16 mouse cellular contexts compared by ENCODE assay signal in genomic region chr11:96292565-96293301, GRCm38 (mm10). TPM values are rescaled to one million over a fixed set of nuclear protein-coding genes. Genes with fewer than 3 reads are reported as not detected.
DNase-seq lines count a peak whose midpoint lies in the region; ATAC-seq lines count a peak whose summit lies in the region.
"Had no signal": no experiment of that assay in that cellular context is flagged by ENCODE, and none has a peak within 500 bp of the region (broad histone marks: within the 10 kb centered on the region; RNA-seq: fewer than 3 reads in every experiment).

No protein-coding gene starts in this region.

- H3K36me3 ChIP-seq in hindbrain, embryonic 11.5 days (ENCODE audit: control insufficient read depth, insufficient read depth, low read length), result no peaks in the 10 kb centered on the region
- H3K36me3 ChIP-seq in hindbrain, embryonic 10.5 days, result no peaks in the 10 kb centered on the region
- no peaks in the 10 kb centered on the region for H3K36me3 ChIP-seq in kidney, embryonic 14.5 days (ENCODE audit: control insufficient read depth, insufficient read depth, low read length)
- no peaks in the 10 kb centered on the region for H3K36me3 ChIP-seq in neural tube, embryonic 14.5 days (ENCODE audit: control insufficient read depth, insufficient read depth, low read length)
- H3K36me3 ChIP-seq: G1E had no signal

- no peak for ATAC-seq in hindbrain, embryonic 11.5 days (ENCODE audit: low FRiP score)
- no peak for ATAC-seq in kidney, embryonic 14.5 days (ENCODE audit: low FRiP score, low TSS enrichment)
- no peak for ATAC-seq in neural tube, embryonic 14.5 days (ENCODE audit: low read depth)

- H3K4me2 ChIP-seq in hindbrain, embryonic 11.5 days (replicated peaks; ENCODE audit: low read depth, low read length), result no peak overlapping the region
- peak overlapping the region; percentile 95 for H3K4me2 ChIP-seq in kidney, embryonic 14.5 days (replicated peaks; ENCODE audit: low read depth, low read length)
- H3K4me2 ChIP-seq in neural tube, embryonic 14.5 days (ENCODE audit: low read depth, low read length), result peak overlapping the region; percentile 100

- peaks cover 97% of the 10 kb centered on the region for H3K27me3 ChIP-seq in hindbrain, embryonic 11.5 days (ENCODE audit: control insufficient read depth, insufficient read depth, low read length)
- H3K27me3 ChIP-seq in hindbrain, embryonic 10.5 days (ENCODE audit: insufficient read depth, poor library complexity, severe bottlenecking), result peaks cover 100% of the 10 kb centered on the region
- H3K27me3 ChIP-seq in kidney, embryonic 14.5 days (ENCODE audit: control insufficient read depth, insufficient read depth, low read length), result no peaks in the 10 kb centered on the region
- no peaks in the 10 kb centered on the region for H3K27me3 ChIP-seq in neural tube, embryonic 14.5 days (ENCODE audit: control insufficient read depth, insufficient read depth, low read length)

- no peak overlapping the region for H3K27ac ChIP-seq in hindbrain, embryonic 11.5 days (ENCODE audit: low read depth, low read length)
- H3K27ac ChIP-seq in hindbrain, embryonic 10.5 days, result no peak overlapping the region
- peak overlapping the region; percentile 66 for H3K27ac ChIP-seq in brown adipose tissue, adult 24 weeks (replicated peaks; ENCODE audit: low read depth, low read length)
- peak overlapping the region; percentile 100 for H3K27ac ChIP-seq in kidney, embryonic 14.5 days (ENCODE audit: low read depth, low read length)
- peak overlapping the region; percentile 100 for H3K27ac ChIP-seq in neural tube, embryonic 14.5 days (ENCODE audit: low read depth, low read length)
- H3K27ac ChIP-seq: left cerebral cortex, adult 2 months had no signal

- H3K4me3 ChIP-seq in hindbrain, embryonic 11.5 days (ENCODE audit: low read depth, low read length), result peak overlapping the region; percentile 16
- no peak overlapping the region for H3K4me3 ChIP-seq in hindbrain, embryonic 10.5 days
- peak overlapping the region; percentile 67 for H3K4me3 ChIP-seq in brown adipose tissue, adult 24 weeks (ENCODE audit: insufficient read depth, low read depth, low read length)
- H3K4me3 ChIP-seq in kidney, embryonic 14.5 days (ENCODE audit: low read length), result peak overlapping the region; percentile 53
- peak overlapping the region; percentile 95 for H3K4me3 ChIP-seq in neural tube, embryonic 14.5 days (ENCODE audit: low read depth, low read length)
- H3K4me3 ChIP-seq: left cerebral cortex, adult 2 months had no signal

- no peaks in the 10 kb centered on the region for H3K4me1 ChIP-seq in hindbrain, embryonic 11.5 days (replicated peaks; ENCODE audit: control insufficient read depth, insufficient read depth, low read length)
- H3K4me1 ChIP-seq in hindbrain, embryonic 10.5 days (replicated peaks), result no peaks in the 10 kb centered on the region
- no peaks in the 10 kb centered on the region for H3K4me1 ChIP-seq in brown adipose tissue, adult 24 weeks (ENCODE audit: control insufficient read depth, insufficient read depth, insufficient read length, low read length)
- H3K4me1 ChIP-seq in kidney, embryonic 14.5 days (ENCODE audit: control insufficient read depth, insufficient read depth, low read length), result peaks cover 45% of the 10 kb centered on the region
- peaks cover 34% of the 10 kb centered on the region for H3K4me1 ChIP-seq in neural tube, embryonic 14.5 days (ENCODE audit: control insufficient read depth, insufficient read depth, low read length)

- H3K9ac ChIP-seq in hindbrain, embryonic 11.5 days (ENCODE audit: low read depth, low read length), result no peak overlapping the region
- H3K9ac ChIP-seq in kidney, embryonic 14.5 days (ENCODE audit: low read depth, low read length), result peak overlapping the region; percentile 99
- H3K9ac ChIP-seq in neural tube, embryonic 14.5 days (replicated peaks; ENCODE audit: low read depth, low read length), result peak overlapping the region; percentile 100

- WGBS in hindbrain, embryonic 11.5 days, result under 1% methylated on average over 12 of the region's 12 CpGs
- WGBS in hindbrain, embryonic 10.5 days, result under 1% methylated on average over 12 of the region's 12 CpGs
- WGBS in kidney, embryonic 14.5 days, result 2% methylated on average over 12 of the region's 12 CpGs
- 3% methylated on average over 12 of the region's 12 CpGs for WGBS in neural tube, embryonic 14.5 days

- no peak for DNase-seq in hindbrain, embryonic 11.5 days (ENCODE audit: low spot score)
- DNase-seq in hindbrain, embryonic 10.5 days (ENCODE audit: low spot score), result no peak
- no peak for DNase-seq in thymus, postnatal 14 days
- no peak for DNase-seq in left cerebral cortex, postnatal 36 days (ENCODE audit: low spot score in 2 of 2)
- DNase-seq in layer of hippocampus, postnatal 14 days (ENCODE audit: low spot score in 2 of 2), result no peak
- DNase-seq: cerebellum, adult 2 months; heart, postnatal 4 days; lung, postnatal 36 days; right cerebral cortex, postnatal 25 days; thymus, postnatal 36 days had no signal

- H3K9me3 ChIP-seq in hindbrain, embryonic 11.5 days (ENCODE audit: control insufficient read depth, low read length), result no peaks in the 10 kb centered on the region
- H3K9me3 ChIP-seq in hindbrain, embryonic 10.5 days, result no peaks in the 10 kb centered on the region
- no peaks in the 10 kb centered on the region for H3K9me3 ChIP-seq in kidney, embryonic 14.5 days (ENCODE audit: control insufficient read depth, low read length)
- H3K9me3 ChIP-seq in neural tube, embryonic 14.5 days (ENCODE audit: control insufficient read depth, low read length), result no peaks in the 10 kb centered on the region
- H3K9me3 ChIP-seq: G1E had no signal

- intact Hi-C loops in left cerebral cortex, postnatal 36 days (cut with DNase I), result no loop called here

RNA-seq across cellular contexts. Expression of gene Hoxb6, which starts 0.5 kb away (rescaled TPM):
- 15.9 and 38.5 TPM in 2 replicates for polyA plus RNA-seq in hindbrain, embryonic 11.5 days (2014; fragmentation: Nextera tagmentation; extraction: Ambion mirVana)
- 0.31 TPM in 1 of 2 replicates, not detected in the other for polyA plus RNA-seq in hindbrain, embryonic 10.5 days (2016; fragmentation: Nextera tagmentation; extraction: Ambion mirVana)
- polyA plus RNA-seq in brown adipose tissue, adult 24 weeks (2012; ENCODE audit: insufficient read depth, insufficient read length, missing spikeins), result 0.91 and 1.9 TPM in 2 replicates
- polyA plus RNA-seq in kidney, embryonic 14.5 days (2014; fragmentation: Nextera tagmentation; extraction: Ambion mirVana), result 44.1 and 53.1 TPM in 2 replicates
- polyA plus RNA-seq in neural tube, embryonic 14.5 days (2014; fragmentation: Nextera tagmentation; extraction: Ambion mirVana), result 138 and 141 TPM in 2 replicates
- total RNA-seq in left cerebral cortex, postnatal 36 days (2021), result not detected
- not detected for total RNA-seq in layer of hippocampus, postnatal 14 days (2021)
- total RNA-seq: G1E; heart, postnatal 4 days; left cerebral cortex, adult 2 months; monocyte, adult 5-6 weeks had no signal

RNA-seq across cellular contexts. Expression of gene Hoxb7, which starts 6.3 kb away (rescaled TPM):
- polyA plus RNA-seq in hindbrain, embryonic 11.5 days (2014; fragmentation: Nextera tagmentation; extraction: Ambion mirVana), result 4.0 and 11.2 TPM in 2 replicates
- not detected in 2 replicates for polyA plus RNA-seq in hindbrain, embryonic 10.5 days (2016; fragmentation: Nextera tagmentation; extraction: Ambion mirVana)
- 2.1 and 2.6 TPM in 2 replicates for polyA plus RNA-seq in brown adipose tissue, adult 24 weeks (2012; ENCODE audit: insufficient read depth, insufficient read length, missing spikeins)
- polyA plus RNA-seq in kidney, embryonic 14.5 days (2014; fragmentation: Nextera tagmentation; extraction: Ambion mirVana), result 58.6 and 61.9 TPM in 2 replicates
- 120 and 133 TPM in 2 replicates for polyA plus RNA-seq in neural tube, embryonic 14.5 days (2014; fragmentation: Nextera tagmentation; extraction: Ambion mirVana)
- not detected for total RNA-seq in left cerebral cortex, postnatal 36 days (2021)
- not detected for total RNA-seq in layer of hippocampus, postnatal 14 days (2021)
- total RNA-seq: G1E; left cerebral cortex, adult 2 months; monocyte, adult 5-6 weeks had no signal
- polyA plus RNA-seq: cerebellum, adult 2 months; G1E had no signal

RNA-seq across cellular contexts. Expression of gene Hoxb5, which starts 10.4 kb away (rescaled TPM):
- 33.1 and 42.5 TPM in 2 replicates for polyA plus RNA-seq in hindbrain, embryonic 11.5 days (2014; fragmentation: Nextera tagmentation; extraction: Ambion mirVana)
- polyA plus RNA-seq in hindbrain, embryonic 10.5 days (2016; fragmentation: Nextera tagmentation; extraction: Ambion mirVana), result 0.14 and 6.3 TPM in 2 replicates
- polyA plus RNA-seq in brown adipose tissue, adult 24 weeks (2012; ENCODE audit: insufficient read depth, insufficient read length, missing spikeins), result 1.1 and 1.2 TPM in 2 replicates
- 22.1 and 24.3 TPM in 2 replicates for polyA plus RNA-seq in kidney, embryonic 14.5 days (2014; fragmentation: Nextera tagmentation; extraction: Ambion mirVana)
- polyA plus RNA-seq in neural tube, embryonic 14.5 days (2014; fragmentation: Nextera tagmentation; extraction: Ambion mirVana), result 49.1 and 52.4 TPM in 2 replicates
- total RNA-seq in left cerebral cortex, postnatal 36 days (2021), result not detected
- not detected for total RNA-seq in layer of hippocampus, postnatal 14 days (2021)
- total RNA-seq: left cerebral cortex, adult 2 months; monocyte, adult 5-6 weeks had no signal

RNA-seq across cellular contexts. Expression of gene Hoxb8, which starts 11.0 kb away (rescaled TPM):
- 3.1 and 7.0 TPM in 2 replicates for polyA plus RNA-seq in hindbrain, embryonic 11.5 days (2014; fragmentation: Nextera tagmentation; extraction: Ambion mirVana)
- 0.08 TPM in 1 of 2 replicates, not detected in the other for polyA plus RNA-seq in hindbrain, embryonic 10.5 days (2016; fragmentation: Nextera tagmentation; extraction: Ambion mirVana)
- 0.58 and 1.9 TPM in 2 replicates for polyA plus RNA-seq in brown adipose tissue, adult 24 weeks (2012; ENCODE audit: insufficient read depth, insufficient read length, missing spikeins)
- 12.7 and 18.6 TPM in 2 replicates for polyA plus RNA-seq in kidney, embryonic 14.5 days (2014; fragmentation: Nextera tagmentation; extraction: Ambion mirVana)
- polyA plus RNA-seq in neural tube, embryonic 14.5 days (2014; fragmentation: Nextera tagmentation; extraction: Ambion mirVana), result 78.6 and 120 TPM in 2 replicates
- total RNA-seq in left cerebral cortex, postnatal 36 days (2021), result not detected
- total RNA-seq in layer of hippocampus, postnatal 14 days (2021), result not detected
- total RNA-seq: heart, postnatal 4 days; left cerebral cortex, adult 2 months; monocyte, adult 5-6 weeks had no signal

RNA-seq across cellular contexts. Expression of gene Hoxb9, which starts 21.5 kb away (rescaled TPM):
- 0.80 and 3.2 TPM in 2 replicates for polyA plus RNA-seq in hindbrain, embryonic 11.5 days (2014; fragmentation: Nextera tagmentation; extraction: Ambion mirVana)
- polyA plus RNA-seq in hindbrain, embryonic 10.5 days (2016; fragmentation: Nextera tagmentation; extraction: Ambion mirVana), result not detected in 2 replicates
- not detected in 2 replicates for polyA plus RNA-seq in brown adipose tissue, adult 24 weeks (2012; ENCODE audit: insufficient read depth, insufficient read length, missing spikeins)
- 30.0 and 41.4 TPM in 2 replicates for polyA plus RNA-seq in kidney, embryonic 14.5 days (2014; fragmentation: Nextera tagmentation; extraction: Ambion mirVana)
- polyA plus RNA-seq in neural tube, embryonic 14.5 days (2014; fragmentation: Nextera tagmentation; extraction: Ambion mirVana), result 106 and 114 TPM in 2 replicates
- not detected for total RNA-seq in left cerebral cortex, postnatal 36 days (2021)
- not detected for total RNA-seq in layer of hippocampus, postnatal 14 days (2021)
- total RNA-seq: G1E; heart, postnatal 4 days; left cerebral cortex, adult 2 months; monocyte, adult 5-6 weeks had no signal
- polyA plus RNA-seq: cerebellum, adult 2 months; G1E had no signal

Comparison
In these comparisons a context has a peak if more than half of its experiments do, and no peak if none do; other contexts are left out.
1. H3K27ac ChIP-seq: peak in brown adipose tissue, adult 24 weeks (single experiment), kidney, embryonic 14.5 days (single experiment) and neural tube, embryonic 14.5 days (single experiment); none in hindbrain, embryonic 11.5 days (single experiment) and hindbrain, embryonic 10.5 days (single experiment).